Mouse (Mus musculus): ENCODE measurements around the gene Unc93a2.
"Not testable (repeated sequence)": the region's sequence is repeated elsewhere in the genome, so short reads cannot be mapped to it uniquely, and the experiment has no call there.

- not testable (repeated sequence) for TF ChIP-seq CTCF, POLR2A (IDR thresholded peaks at IDR 0.05; ENCODE audit: insufficient read depth, low read depth, low read length)
Measured at GRCm38 (mm10) chr17:7395116-7395515, 9.9 kb upstream of the Unc93a2 start.
